Mouse (Mus musculus) MEL (cell line): ENCODE measurements at regions not wholly inside any gene's neighbourhood (a gene's known extent, or its start where the extent isn't known, plus 50 kb on each side); places are given as distances from the start of the nearest gene placed in this dataset.
A peak's percentile ranks its signal among the peaks of the same experiment; 100 is the strongest.

Experiments
- DNase-seq: peaks from one replicate; pipeline ENCODE4 v3.0.0; 2011; ENCODE audit warnings: low read depth, low spot score
- H3K27ac ChIP-seq: 2 replicates; pipeline ENCODE4 v1.5.1; 2012; ENCODE audit warnings: low read depth, mild to moderate bottlenecking, control low read depth, low read length, moderate library complexity; ENCODE audit not compliant: control insufficient read depth
- H3K27me3 ChIP-seq, 2 experiments: fragments of 150-350 bp in 1 of 2; sonication (generic) in 1 of 2; 2 replicates each; pipeline ENCODE4 v1.6.1; 2012; ENCODE audit warnings: low read length in 2 of 2, mild to moderate bottlenecking in 2 of 2, improper control_type of control experiment in 1 of 2, moderate library complexity in 1 of 2; ENCODE audit not compliant: insufficient read depth in 2 of 2, control insufficient read depth in 1 of 2
- H3K36me3 ChIP-seq, 2 experiments: 2 replicates each; pipeline ENCODE4 v1.6.1; 2012 to 2014; ENCODE audit warnings: low read length in 2 of 2, improper control_type of control experiment in 1 of 2, inconsistent platforms in 1 of 2, mild to moderate bottlenecking in 1 of 2; ENCODE audit not compliant: insufficient read depth in 2 of 2, control insufficient read depth in 1 of 2
- H3K4me1 ChIP-seq, 2 experiments: fragments of 150-350 bp in 1 of 2; sonication (generic) in 1 of 2; 2 replicates each; pipeline ENCODE4 v1.6.1; 2012; ENCODE audit warnings: low read length in 2 of 2, improper control_type of control experiment in 1 of 2, mild to moderate bottlenecking in 1 of 2; ENCODE audit not compliant: insufficient read depth in 2 of 2, control insufficient read depth in 1 of 2
- H3K4me3 ChIP-seq, 2 experiments: fragments of 150-350 bp in 1 of 2; sonication (generic) in 1 of 2; 2 replicates each; pipeline ENCODE4 v1.5.1; 2012; ENCODE audit warnings: low read depth in 2 of 2, low read length in 2 of 2, mild to moderate bottlenecking in 2 of 2, moderate library complexity in 2 of 2, control low read depth in 1 of 2, improper control_type of control experiment in 1 of 2; ENCODE audit not compliant: control insufficient read depth in 1 of 2, insufficient read depth in 1 of 2
- H3K79me2 ChIP-seq: 2 replicates; pipeline ENCODE4 v1.6.1; 2012; ENCODE audit warnings: mild to moderate bottlenecking, low read length, moderate library complexity; ENCODE audit not compliant: control insufficient read depth, poor library complexity, insufficient read depth
- H3K9ac ChIP-seq: 2 replicates; pipeline ENCODE4 v1.6.1; 2012; ENCODE audit warnings: low read depth, mild to moderate bottlenecking, control low read depth, low read length, moderate library complexity; ENCODE audit not compliant: control insufficient read depth, poor library complexity, severe bottlenecking
- H3K9me3 ChIP-seq: fragments of 150-350 bp; sonication (generic); replicated peaks from 2 replicates; pipeline ENCODE4 v1.6.1; 2012; ENCODE audit warnings: mild to moderate bottlenecking, low read length, improper control_type of control experiment, moderate library complexity; ENCODE audit not compliant: insufficient read depth
- BHLHE40 ChIP-seq: IDR thresholded peaks from 2 replicates; pipeline ENCODE4 v1.6.1; 2012; ENCODE audit warnings: low read depth, mild to moderate bottlenecking, inconsistent platforms, low read length, improper control_type of control experiment, borderline replicate concordance
- CHD1 ChIP-seq: IDR thresholded peaks from 2 replicates; pipeline ENCODE4 v1.6.1; 2012; ENCODE audit warnings: low read depth, mild to moderate bottlenecking, inconsistent platforms, low read length, improper control_type of control experiment
- CTCF ChIP-seq, 3 experiments: IDR thresholded peaks in 2 of 3; conservative IDR thresholded peaks in 1 of 3; 2 replicates each; pipeline ENCODE4 v1.5.1; 2011 to 2012; ENCODE audit warnings: low read length in 3 of 3, low read depth in 2 of 3, mild to moderate bottlenecking in 2 of 3, improper control_type of control experiment in 1 of 3, inconsistent platforms in 1 of 3, mixed read lengths in 1 of 3, moderate library complexity in 1 of 3; ENCODE audit not compliant: control insufficient read depth in 1 of 3, insufficient read depth in 1 of 3, poor library complexity in 1 of 3, severe bottlenecking in 1 of 3
- E2F4 ChIP-seq: IDR thresholded peaks from 2 replicates; pipeline ENCODE4 v1.6.1; 2011; ENCODE audit warnings: low read depth, low read length, improper control_type of control experiment, borderline replicate concordance
- ETS1 ChIP-seq: IDR thresholded peaks from 2 replicates; pipeline ENCODE4 v1.6.1; 2012; ENCODE audit warnings: low read depth, mild to moderate bottlenecking, inconsistent platforms, low read length, improper control_type of control experiment, moderate library complexity
- GABPA ChIP-seq: IDR thresholded peaks from 2 replicates; pipeline ENCODE4 v1.6.1; 2012; ENCODE audit warnings: low read depth, mild to moderate bottlenecking, inconsistent platforms, low read length, improper control_type of control experiment, moderate library complexity
- KAT2A ChIP-seq: conservative IDR thresholded peaks from 2 replicates; pipeline ENCODE4 v1.6.1; 2012; ENCODE audit warnings: low read depth, low read length, improper control_type of control experiment, inconsistent platforms
- MAZ ChIP-seq: IDR thresholded peaks from 2 replicates; pipeline ENCODE4 v1.6.1; 2012; ENCODE audit warnings: low read depth, mild to moderate bottlenecking, inconsistent platforms, low read length, improper control_type of control experiment
- MXI1 ChIP-seq: IDR thresholded peaks from 2 replicates; pipeline ENCODE4 v1.6.1; 2011; ENCODE audit warnings: mild to moderate bottlenecking, low read depth, low read length, improper control_type of control experiment
- NRF1 ChIP-seq: IDR thresholded peaks from 2 replicates; pipeline ENCODE4 v1.6.1; 2014; ENCODE audit warnings: low read depth, mild to moderate bottlenecking, inconsistent platforms, low read length, improper control_type of control experiment, moderate library complexity; ENCODE audit not compliant: poor library complexity, insufficient read depth, severe bottlenecking
- RAD21 ChIP-seq: IDR thresholded peaks from 2 replicates; pipeline ENCODE4 v1.6.1; 2011; ENCODE audit warnings: mild to moderate bottlenecking, low read depth, low read length, improper control_type of control experiment
- RCOR1 ChIP-seq: IDR thresholded peaks from 2 replicates; pipeline ENCODE4 v1.6.1; 2012; ENCODE audit warnings: low read depth, mild to moderate bottlenecking, inconsistent platforms, low read length, improper control_type of control experiment
- SMC3 ChIP-seq: IDR thresholded peaks from 2 replicates; pipeline ENCODE4 v1.6.1; 2011; ENCODE audit warnings: low read depth, low read length, improper control_type of control experiment
- TBP ChIP-seq: IDR thresholded peaks from 2 replicates; pipeline ENCODE4 v1.8.0; 2011; ENCODE audit warnings: low read depth, low read length, improper control_type of control experiment
- ZC3H11A ChIP-seq: IDR thresholded peaks from 2 replicates; pipeline ENCODE4 v1.6.1; 2012; ENCODE audit warnings: low read depth, mild to moderate bottlenecking, inconsistent platforms, low read length, improper control_type of control experiment
- ZKSCAN1 ChIP-seq: IDR thresholded peaks from 2 replicates; pipeline ENCODE4 v1.6.1; 2012; ENCODE audit warnings: low read depth, mild to moderate bottlenecking, inconsistent platforms, low read length, improper control_type of control experiment, moderate library complexity
- ZNF384 ChIP-seq: IDR thresholded peaks from 2 replicates; pipeline ENCODE4 v1.6.1; 2012; ENCODE audit warnings: low read depth, mild to moderate bottlenecking, inconsistent platforms, low read length, improper control_type of control experiment

GRCm38 (mm10) chr2:74027404-74028104 is 116.4 kb upstream of the Atp5g3 start:
- Histone ChIP-seq H3K27ac (no peak overlapping the region), H3K79me2 (no peaks in the 10 kb centered on the region), H3K9me3 (no peaks in the 10 kb centered on the region), H3K27me3 (peaks cover 8 to 21% of the 10 kb centered on the region in 2 experiments), H3K36me3 (peaks cover 0 to 7% of the 10 kb centered on the region in 2 experiments; a peak in 2 of 4 replicates), H3K9ac (no peak overlapping the region), H3K4me1 (peaks cover 2 to 4% of the 10 kb centered on the region in 2 experiments; a peak in 2 of 4 replicates), H3K4me3 (no peak overlapping the region)
- DNase-seq: no peak
- TF ChIP-seq RCOR1 (no peak), E2F4 (no peak), TBP (no peak), RAD21 (peak; percentile 30), SMC3 (no peak), ZKSCAN1 (no peak), MXI1 (no peak), CHD1 (no peak), GABPA (no peak), CTCF (IDR thresholded peaks at IDR 0.05 in 2 of 3, conservative IDR thresholded peaks at IDR 0.05 in 1 of 3; ENCODE audit: control insufficient read depth in 1 of 3, insufficient read depth in 1 of 3, low read depth in 2 of 3, low read length in 3 of 3, poor library complexity in 1 of 3, severe bottlenecking in 1 of 3) (peak in 2 of 3 experiments; percentile 24 to 37; a peak in 4 of 6 replicates), BHLHE40 (no peak)

GRCm38 (mm10) chr2:74015146-74015545 is 104.0 kb upstream of the Atp5g3 start:
- no peaks in the 10 kb centered on the region for H3K36me3 ChIP-seq
- H3K4me1 ChIP-seq: no peaks in the 10 kb centered on the region
- no peaks in the 10 kb centered on the region for H3K79me2 ChIP-seq
- no peak for DNase-seq
- no peak overlapping the region for H3K27ac ChIP-seq
- no peak overlapping the region for H3K4me3 ChIP-seq
- no peaks in the 10 kb centered on the region for H3K9me3 ChIP-seq
- TF ChIP-seq RCOR1 (no peak), KAT2A (no peak), ETS1 (no peak), MAZ (no peak)
- no peak overlapping the region for H3K9ac ChIP-seq
- H3K27me3 ChIP-seq: peaks cover 9 to 14% of the 10 kb centered on the region in 2 experiments

- DNase-seq: no peak
- no peak overlapping the region for H3K9ac ChIP-seq
- TF ChIP-seq ETS1: no peak
- no peak for TF ChIP-seq TBP
- no peak for TF ChIP-seq ZNF384
- no peak for TF ChIP-seq RAD21
- TF ChIP-seq NRF1: no peak
- no peak for TF ChIP-seq ZC3H11A
- no peak for TF ChIP-seq GABPA
- H3K27me3 ChIP-seq: peaks cover 8 to 14% of the 10 kb centered on the region in 2 experiments
- H3K4me3 ChIP-seq: no peak overlapping the region
- H3K79me2 ChIP-seq: no peaks in the 10 kb centered on the region
- no peaks in the 10 kb centered on the region for H3K9me3 ChIP-seq
- no peaks in the 10 kb centered on the region for H3K4me1 ChIP-seq
- H3K27ac ChIP-seq: no peak overlapping the region
- no peaks in the 10 kb centered on the region for H3K36me3 ChIP-seq
Observed at GRCm38 (mm10) chr2:74014201-74014600, 103.1 kb upstream of the Atp5g3 start.
